Mouse (Mus musculus): ENCODE results near the gene Hist1h2ad. TPM values are rescaled to one million over a fixed set of nuclear protein-coding genes. Genes with fewer than 3 reads are reported as not detected.
"Not testable (repeated sequence)": the region's sequence is repeated elsewhere in the genome, so short reads cannot be mapped to it uniquely, and the experiment has no call there.

The Hist1h2ad gene
- total and polyA plus RNA-seq, 2 experiments from 2014 or later, result 232 TPM; not detected in 1

GRCm38 (mm10) chr13:23554393-23554792 is 19.8 kb upstream of the Hist1h2ad start:
- no peak for ATAC-seq (ENCODE audit: low FRiP score)
- no peaks in the 10 kb centered on the region for H3K36me3 ChIP-seq (ENCODE audit: insufficient read depth, low read length)
- H3K27me3 ChIP-seq (ENCODE audit: insufficient read depth, low read length), result no peaks in the 10 kb centered on the region
- TF ChIP-seq CTCF (IDR thresholded peaks at IDR 0.05), result no peak
- peak overlapping the region; percentile 48 for H3K4me3 ChIP-seq (ENCODE audit: low read depth, low read length)
- no peak for DNase-seq (ENCODE audit: low spot score)
- 0 out of 2 replicates have a peak overlapping the region, but pooled peaks have one; percentile 43 for H3K27ac ChIP-seq (ENCODE audit: low read depth, low read length)
- H3K4me2 ChIP-seq (ENCODE audit: low read depth, low read length, poor library complexity, severe bottlenecking), result peak overlapping the region; percentile 97
- no peaks in the 10 kb centered on the region for H3K9me3 ChIP-seq (ENCODE audit: low read length)
- WGBS, result 18% methylated on average over 9 of the region's 9 CpGs
- H3K4me1 ChIP-seq (ENCODE audit: insufficient read depth, low read length), result peaks cover 7% of the 10 kb centered on the region; the same call in 1 of the 2 replicates
- no peak overlapping the region for H3K9ac ChIP-seq (replicated peaks; ENCODE audit: low read length, poor library complexity, severe bottlenecking)

DNA sequence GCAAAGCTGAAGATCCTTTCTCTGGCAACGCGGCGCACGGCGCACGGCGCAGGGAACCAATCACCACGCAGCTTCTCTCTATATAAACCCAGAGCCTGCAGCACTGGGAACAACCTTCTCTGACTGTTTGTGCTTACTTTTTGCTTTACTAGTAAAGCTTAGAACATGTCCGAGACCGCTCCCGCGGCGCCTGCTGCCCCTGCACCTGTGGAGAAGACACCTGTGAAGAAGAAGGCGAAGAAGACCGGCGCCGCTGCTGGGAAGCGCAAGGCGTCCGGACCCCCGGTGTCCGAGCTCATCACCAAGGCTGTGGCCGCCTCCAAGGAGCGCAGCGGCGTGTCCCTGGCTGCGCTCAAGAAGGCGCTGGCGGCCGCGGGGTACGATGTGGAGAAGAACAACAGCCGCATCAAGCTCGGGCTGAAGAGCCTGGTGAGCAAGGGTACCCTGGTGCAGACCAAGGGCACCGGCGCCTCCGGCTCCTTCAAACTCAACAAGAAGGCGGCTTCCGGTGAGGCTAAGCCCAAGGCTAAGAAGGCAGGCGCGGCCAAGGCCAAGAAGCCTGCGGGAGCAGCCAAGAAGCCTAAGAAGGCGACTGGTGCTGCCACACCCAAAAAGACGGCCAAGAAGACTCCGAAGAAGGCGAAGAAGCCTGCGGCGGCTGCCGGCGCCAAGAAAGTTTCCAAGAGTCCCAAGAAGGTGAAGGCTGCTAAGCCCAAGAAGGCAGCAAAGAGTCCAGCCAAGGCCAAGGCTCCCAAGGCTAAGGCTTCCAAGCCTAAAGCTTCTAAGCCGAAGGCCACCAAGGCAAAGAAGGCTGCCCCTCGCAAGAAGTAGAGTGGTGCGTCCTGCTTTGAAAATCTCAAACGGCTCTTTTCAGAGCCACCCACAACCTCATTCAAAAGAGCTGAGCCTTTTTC is 19.0 kb upstream of the Hist1h2ad start:
- H3K27me3 ChIP-seq (ENCODE audit: insufficient read depth, low read length), result no peaks in the 10 kb centered on the region

GRCm38 (mm10) chr13:23555839-23556416 is 18.3 kb upstream of the Hist1h2ad start:
- peak; percentile 97 for DNase-seq (ENCODE audit: low spot score)
- peak overlapping the region; percentile 48 for H3K4me3 ChIP-seq (ENCODE audit: low read depth, low read length)
- peak overlapping the region; percentile 51 for H3K9ac ChIP-seq (replicated peaks; ENCODE audit: low read length, poor library complexity, severe bottlenecking)
- no peaks in the 10 kb centered on the region for H3K9me3 ChIP-seq (ENCODE audit: low read length)
- H3K27ac ChIP-seq (ENCODE audit: low read depth, low read length), result peak overlapping the region; percentile 70
- H3K36me3 ChIP-seq (ENCODE audit: insufficient read depth, low read length), result no peaks in the 10 kb centered on the region
- peak; percentile 76 for ATAC-seq (ENCODE audit: low FRiP score)
- WGBS, result under 1% methylated on average over 18 of the region's 18 CpGs
- TF ChIP-seq CTCF (IDR thresholded peaks at IDR 0.05), result no peak; the same call in 1 of the 2 replicates
- peak overlapping the region; percentile 97 for H3K4me2 ChIP-seq (ENCODE audit: low read depth, low read length, poor library complexity, severe bottlenecking)
- no peaks in the 10 kb centered on the region for H3K27me3 ChIP-seq (ENCODE audit: insufficient read depth, low read length)
- H3K4me1 ChIP-seq (ENCODE audit: insufficient read depth, low read length), result peaks cover 3% of the 10 kb centered on the region; the same call in 1 of the 2 replicates

More for the DNA sequence above, 19.0 kb upstream of the Hist1h2ad start:
- no peaks in the 10 kb centered on the region for H3K36me3 ChIP-seq (ENCODE audit: insufficient read depth, low read length)
- H3K4me3 ChIP-seq (ENCODE audit: low read depth, low read length), result peak overlapping the region; percentile 48
- DNase-seq (ENCODE audit: low spot score) (peak; percentile 84), ATAC-seq (ENCODE audit: low FRiP score) (peak; percentile 71)
- H3K9ac ChIP-seq (replicated peaks; ENCODE audit: low read length, poor library complexity, severe bottlenecking), result peak overlapping the region; percentile 51
- no peak for TF ChIP-seq CTCF (IDR thresholded peaks at IDR 0.05)
- H3K9me3 ChIP-seq (ENCODE audit: low read length), result no peaks in the 10 kb centered on the region
- H3K27ac ChIP-seq (ENCODE audit: low read depth, low read length), result peak overlapping the region; percentile 70
- under 1% methylated on average over 54 of the region's 54 CpGs for WGBS
- H3K4me1 ChIP-seq (ENCODE audit: insufficient read depth, low read length), result peaks cover 7% of the 10 kb centered on the region; the same call in 1 of the 2 replicates
- peak overlapping the region; percentile 97 for H3K4me2 ChIP-seq (ENCODE audit: low read depth, low read length, poor library complexity, severe bottlenecking)

- H3K9me3 ChIP-seq (ENCODE audit: low read length), result no peaks in the 10 kb centered on the region
- no peak for TF ChIP-seq CTCF (IDR thresholded peaks at IDR 0.05)
- 71% methylated on average over 3 of the region's 3 CpGs for WGBS
- H3K4me3 ChIP-seq (ENCODE audit: low read depth, low read length), result no peak overlapping the region
- H3K4me1 ChIP-seq (ENCODE audit: insufficient read depth, low read length), result peaks cover 2% of the 10 kb centered on the region; the same call in 1 of the 2 replicates
- no peak overlapping the region for H3K9ac ChIP-seq (replicated peaks; ENCODE audit: low read length, poor library complexity, severe bottlenecking)
- no peaks in the 10 kb centered on the region for H3K36me3 ChIP-seq (ENCODE audit: insufficient read depth, low read length)
- no peak overlapping the region for H3K27ac ChIP-seq (ENCODE audit: low read depth, low read length)
- DNase-seq (ENCODE audit: low spot score) (no peak), ATAC-seq (ENCODE audit: low FRiP score) (no peak)
- H3K4me2 ChIP-seq (ENCODE audit: low read depth, low read length, poor library complexity, severe bottlenecking), result no peak overlapping the region
- H3K27me3 ChIP-seq (ENCODE audit: insufficient read depth, low read length), result no peaks in the 10 kb centered on the region
Measured at GRCm38 (mm10) chr13:23556906-23557305, 17.3 kb upstream of the Hist1h2ad start.

DNA sequence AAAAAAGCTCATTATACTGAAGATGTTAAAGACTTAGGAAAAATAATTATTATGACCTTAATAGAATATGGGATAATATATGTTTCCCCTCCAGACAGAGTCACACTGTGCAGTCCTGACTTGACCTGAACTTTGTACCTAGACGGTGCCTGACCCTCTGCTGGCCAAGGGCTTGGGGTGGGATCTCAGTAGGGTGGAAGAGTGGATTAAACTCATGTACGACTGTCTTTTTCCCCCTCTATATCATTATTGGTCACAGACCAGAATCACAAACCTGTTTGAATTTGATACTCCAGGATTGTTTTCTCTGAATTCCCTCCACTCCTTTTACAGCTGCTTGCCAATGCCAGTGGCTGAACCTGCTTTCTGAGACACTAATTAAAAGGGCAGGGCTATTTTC is 13.5 kb upstream of the Hist1h2ad start:
- H3K9me3 ChIP-seq (ENCODE audit: low read length); ATAC-seq (ENCODE audit: low FRiP score); H3K27me3 ChIP-seq (ENCODE audit: insufficient read depth, low read length); H3K27ac ChIP-seq (ENCODE audit: low read depth, low read length); H3K4me3 ChIP-seq (ENCODE audit: low read depth, low read length); H3K9ac ChIP-seq (replicated peaks; ENCODE audit: low read length, poor library complexity, severe bottlenecking); H3K36me3 ChIP-seq (ENCODE audit: insufficient read depth, low read length); H3K4me2 ChIP-seq (ENCODE audit: low read depth, low read length, poor library complexity, severe bottlenecking); H3K4me1 ChIP-seq (ENCODE audit: insufficient read depth, low read length); DNase-seq (ENCODE audit: low spot score): not testable (repeated sequence)
- 12% methylated on average over 2 of the region's 2 CpGs for WGBS

- H3K9me3 ChIP-seq (ENCODE audit: low read length); ATAC-seq (ENCODE audit: low FRiP score); DNase-seq (ENCODE audit: low spot score); H3K9ac ChIP-seq (replicated peaks; ENCODE audit: low read length, poor library complexity, severe bottlenecking); H3K36me3 ChIP-seq (ENCODE audit: insufficient read depth, low read length); H3K4me1 ChIP-seq (ENCODE audit: insufficient read depth, low read length); H3K27ac ChIP-seq (ENCODE audit: low read depth, low read length); H3K27me3 ChIP-seq (ENCODE audit: insufficient read depth, low read length): not testable (repeated sequence)
- H3K4me3 ChIP-seq (ENCODE audit: low read depth, low read length), result peak overlapping the region; percentile 42
- 0% methylated on average over 2 of the region's 5 CpGs for WGBS
- H3K4me2 ChIP-seq (ENCODE audit: low read depth, low read length, poor library complexity, severe bottlenecking), result peak overlapping the region; percentile 70; the same call in 1 of the 2 replicates
Measured at GRCm38 (mm10) chr13:23561531-23561882, 12.7 kb upstream of the Hist1h2ad start.

- H3K9me3 ChIP-seq (ENCODE audit: low read length); H3K4me1 ChIP-seq (ENCODE audit: insufficient read depth, low read length); H3K36me3 ChIP-seq (ENCODE audit: insufficient read depth, low read length); H3K27me3 ChIP-seq (ENCODE audit: insufficient read depth, low read length): not testable (repeated sequence)
- peak; percentile 99 for DNase-seq (ENCODE audit: low spot score)
- WGBS, result under 1% methylated on average over 34 of the region's 67 CpGs
- Histone ChIP-seq H3K9ac (replicated peaks; ENCODE audit: low read length, poor library complexity, severe bottlenecking) (peak within 1 kb of the TSS; percentile 56), H3K4me3 (ENCODE audit: low read depth, low read length) (peak within 1 kb of the TSS; percentile 42), H3K27ac (ENCODE audit: low read depth, low read length) (peak within 1 kb of the TSS; percentile 94), H3K4me2 (ENCODE audit: low read depth, low read length, poor library complexity, severe bottlenecking) (peak within 1 kb of the TSS; percentile 70)
- ATAC-seq (ENCODE audit: low FRiP score), result peak; percentile 96
Measured at GRCm38 (mm10) chr13:23561883-23562659, 12.1 kb upstream of the Hist1h2ad start, which contains the start of gene Hist1h3e. Gene Hist1h3e (minus strand): TSS chr13:23562369.
